Mouse (Mus musculus): Measurements from ENCODE around the gene Abhd17c. TPM values are rescaled to one million over a fixed set of nuclear protein-coding genes. Genes with fewer than 3 reads are reported as not detected.

Abhd17c gene
- polyA plus RNA-seq, 1 experiment: 33.9 TPM

- TF ChIP-seq POLR2A (IDR thresholded peaks at IDR 0.05; ENCODE audit: low read depth, low read length) (no peak), CTCF (IDR thresholded peaks at IDR 0.05; ENCODE audit: extremely low read depth, insufficient read depth, insufficient read length, insufficient replicate concordance) (no peak)
- peaks cover 19% of the 10 kb centered on the region; the same call in 1 of the 2 replicates for H3K4me1 ChIP-seq (ENCODE audit: control insufficient read depth, insufficient read depth, insufficient read length)
- H3K27me3 ChIP-seq (ENCODE audit: control insufficient read depth, insufficient read depth, low read length): no peaks in the 10 kb centered on the region
- no peak for DNase-seq (ENCODE audit: low read depth in 1 of 2, low spot score in 2 of 2)
- no peak overlapping the region for H3K4me3 ChIP-seq (ENCODE audit: extremely low read depth, insufficient read depth, insufficient read length)
- no peaks in the 10 kb centered on the region for H3K36me3 ChIP-seq (ENCODE audit: control insufficient read depth, insufficient read depth, low read length)
- no peak overlapping the region for H3K27ac ChIP-seq (ENCODE audit: insufficient read depth, low read length)
- WGBS: 75% methylated on average over 4 of the region's 4 CpGs
Observed at GRCm38 (mm10) chr7:84166721-84167419, 15.2 kb upstream of the Abhd17c start.

- TF ChIP-seq POLR2A (IDR thresholded peaks at IDR 0.05; ENCODE audit: low read depth, low read length) (no peak), CTCF (IDR thresholded peaks at IDR 0.05; ENCODE audit: extremely low read depth, insufficient read depth, insufficient read length, insufficient replicate concordance) (no peak)
- H3K27ac ChIP-seq (ENCODE audit: insufficient read depth, low read length): no peak overlapping the region
- H3K36me3 ChIP-seq (ENCODE audit: control insufficient read depth, insufficient read depth, low read length): no peaks in the 10 kb centered on the region
- H3K4me3 ChIP-seq (ENCODE audit: extremely low read depth, insufficient read depth, insufficient read length): no peak overlapping the region
- DNase-seq (ENCODE audit: low read depth in 1 of 2, low spot score in 2 of 2): no peak
- peaks cover 19% of the 10 kb centered on the region; the same call in 1 of the 2 replicates for H3K4me1 ChIP-seq (ENCODE audit: control insufficient read depth, insufficient read depth, insufficient read length)
- H3K27me3 ChIP-seq (ENCODE audit: control insufficient read depth, insufficient read depth, low read length): no peaks in the 10 kb centered on the region
- whole genome bisulfite sequencing: 67% methylated on average over 1 of the region's 1 CpGs
Observed at GRCm38 (mm10) chr7:84166007-84166406, 14.3 kb upstream of the Abhd17c start.

GRCm38 (mm10) chr7:84165288-84165687, 13.6 kb upstream of the Abhd17c start:
- H3K4me1 ChIP-seq (ENCODE audit: control insufficient read depth, insufficient read depth, insufficient read length): peaks cover 19% of the 10 kb centered on the region; the same call in 1 of the 2 replicates
- H3K4me3 ChIP-seq (ENCODE audit: extremely low read depth, insufficient read depth, insufficient read length): no peak overlapping the region
- DNase-seq (ENCODE audit: low read depth in 1 of 2, low spot score in 2 of 2): no peak
- H3K36me3 ChIP-seq (ENCODE audit: control insufficient read depth, insufficient read depth, low read length): no peaks in the 10 kb centered on the region
- 54% methylated on average over 3 of the region's 3 CpGs for WGBS
- TF ChIP-seq POLR2A (IDR thresholded peaks at IDR 0.05; ENCODE audit: low read depth, low read length): no peak
- no peak for TF ChIP-seq CTCF (IDR thresholded peaks at IDR 0.05; ENCODE audit: extremely low read depth, insufficient read depth, insufficient read length, insufficient replicate concordance)
- H3K27me3 ChIP-seq (ENCODE audit: control insufficient read depth, insufficient read depth, low read length): no peaks in the 10 kb centered on the region
- no peak overlapping the region for H3K27ac ChIP-seq (ENCODE audit: insufficient read depth, low read length)

- Histone ChIP-seq H3K4me3 (ENCODE audit: extremely low read depth, insufficient read depth, insufficient read length) (no peak overlapping the region), H3K36me3 (ENCODE audit: control insufficient read depth, insufficient read depth, low read length) (no peaks in the 10 kb centered on the region), H3K27ac (ENCODE audit: insufficient read depth, low read length) (no peak overlapping the region), H3K4me1 (ENCODE audit: control insufficient read depth, insufficient read depth, insufficient read length) (peaks cover 19% of the 10 kb centered on the region; the same call in 1 of the 2 replicates), H3K27me3 (ENCODE audit: control insufficient read depth, insufficient read depth, low read length) (no peaks in the 10 kb centered on the region)
- peak; percentile 49 for DNase-seq (ENCODE audit: low read depth in 1 of 2, low spot score in 2 of 2)
- TF ChIP-seq POLR2A (IDR thresholded peaks at IDR 0.05; ENCODE audit: low read depth, low read length): no peak
- TF ChIP-seq CTCF (IDR thresholded peaks at IDR 0.05; ENCODE audit: extremely low read depth, insufficient read depth, insufficient read length, insufficient replicate concordance): no peak
- 39% methylated on average over 4 of the region's 4 CpGs for WGBS
Observed at GRCm38 (mm10) chr7:84164880-84165279, 13.2 kb upstream of the Abhd17c start.

- no peaks in the 10 kb centered on the region for H3K36me3 ChIP-seq (ENCODE audit: control insufficient read depth, insufficient read depth, low read length)
- WGBS: 75% methylated on average over 2 of the region's 2 CpGs
- H3K4me3 ChIP-seq (ENCODE audit: extremely low read depth, insufficient read depth, insufficient read length): no peak overlapping the region
- H3K27ac ChIP-seq (ENCODE audit: insufficient read depth, low read length): 0 out of 2 replicates have a peak overlapping the region, but pooled peaks have one; percentile 7
- no peak for DNase-seq (ENCODE audit: low read depth in 1 of 2, low spot score in 2 of 2)
- H3K27me3 ChIP-seq (ENCODE audit: control insufficient read depth, insufficient read depth, low read length): no peaks in the 10 kb centered on the region
- H3K4me1 ChIP-seq (ENCODE audit: control insufficient read depth, insufficient read depth, insufficient read length): peaks cover 19% of the 10 kb centered on the region; the same call in 1 of the 2 replicates
- TF ChIP-seq CTCF (IDR thresholded peaks at IDR 0.05; ENCODE audit: extremely low read depth, insufficient read depth, insufficient read length, insufficient replicate concordance): no peak
- no peak for TF ChIP-seq POLR2A (IDR thresholded peaks at IDR 0.05; ENCODE audit: low read depth, low read length)
Observed at GRCm38 (mm10) chr7:84164419-84164818, 12.7 kb upstream of the Abhd17c start.

- TF ChIP-seq POLR2A (IDR thresholded peaks at IDR 0.05; ENCODE audit: low read depth, low read length) (no peak), CTCF (IDR thresholded peaks at IDR 0.05; ENCODE audit: extremely low read depth, insufficient read depth, insufficient read length, insufficient replicate concordance) (no peak)
- Histone ChIP-seq H3K27ac (ENCODE audit: insufficient read depth, low read length) (peak overlapping the region; percentile 40), H3K4me1 (ENCODE audit: control insufficient read depth, insufficient read depth, insufficient read length) (peaks cover 19% of the 10 kb centered on the region; the same call in 1 of the 2 replicates), H3K4me3 (ENCODE audit: extremely low read depth, insufficient read depth, insufficient read length) (no peak overlapping the region), H3K27me3 (ENCODE audit: control insufficient read depth, insufficient read depth, low read length) (no peaks in the 10 kb centered on the region), H3K36me3 (ENCODE audit: control insufficient read depth, insufficient read depth, low read length) (no peaks in the 10 kb centered on the region)
- DNase-seq (ENCODE audit: low read depth in 1 of 2, low spot score in 2 of 2): peak in 1 of 2 experiments; percentile 7
- WGBS: 12% methylated on average over 4 of the region's 4 CpGs
Observed at GRCm38 (mm10) chr7:84163585-84163984, 11.9 kb upstream of the Abhd17c start.

GRCm38 (mm10) chr7:84159414-84159813, 7.7 kb upstream of the Abhd17c start:
- H3K4me1 ChIP-seq (ENCODE audit: control insufficient read depth, insufficient read depth, insufficient read length): peaks cover 12% of the 10 kb centered on the region; the same call in 1 of the 2 replicates
- TF ChIP-seq CTCF (IDR thresholded peaks at IDR 0.05; ENCODE audit: extremely low read depth, insufficient read depth, insufficient read length, insufficient replicate concordance) (no peak), POLR2A (IDR thresholded peaks at IDR 0.05; ENCODE audit: low read depth, low read length) (no peak)
- WGBS: 91% methylated on average over 2 of the region's 2 CpGs
- H3K27me3 ChIP-seq (ENCODE audit: control insufficient read depth, insufficient read depth, low read length): no peaks in the 10 kb centered on the region
- no peak for DNase-seq (ENCODE audit: low read depth in 1 of 2, low spot score in 2 of 2)
- H3K4me3 ChIP-seq (ENCODE audit: extremely low read depth, insufficient read depth, insufficient read length): no peak overlapping the region
- no peak overlapping the region for H3K27ac ChIP-seq (ENCODE audit: insufficient read depth, low read length)
- no peaks in the 10 kb centered on the region for H3K36me3 ChIP-seq (ENCODE audit: control insufficient read depth, insufficient read depth, low read length)

Data from spleen, adult 2 months (tissue).